Comparison of ENCODE assay signal across 8 mouse cellular contexts in the genomic region with DNA sequence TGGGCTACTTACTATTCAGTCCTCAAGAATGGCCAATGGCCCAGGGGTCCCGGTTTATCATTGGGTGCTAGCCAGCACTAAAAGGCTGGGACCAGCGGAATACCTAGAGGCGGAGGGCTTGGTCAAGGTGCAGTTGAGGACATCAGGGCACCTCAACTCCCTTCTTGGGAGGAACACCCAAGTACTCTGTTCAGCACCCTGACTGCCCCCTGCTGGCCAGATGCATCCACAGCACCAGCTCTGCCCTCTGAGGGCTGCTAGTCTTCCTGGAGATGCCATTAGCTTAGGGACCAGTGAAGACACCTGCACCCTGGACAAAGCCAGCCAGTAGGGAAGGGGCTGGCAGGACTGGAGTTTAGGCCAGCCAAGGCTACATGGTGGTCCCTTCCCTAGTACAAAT. TPM values are rescaled to one million over a fixed set of nuclear protein-coding genes. Genes with fewer than 3 reads are reported as not detected.
DNase-seq lines count a peak whose midpoint lies in the region; ATAC-seq and TF ChIP-seq lines count a peak whose summit lies in the region.

No protein-coding gene starts in this region.

- no peak overlapping the region for H3K9ac ChIP-seq in forebrain, embryonic 12.5 days
- H3K9ac ChIP-seq in heart, postnatal 0 days (replicated peaks; ENCODE audit: low read depth, low read length) = no peak overlapping the region
- no peak overlapping the region for H3K9ac ChIP-seq in lung, embryonic 16.5 days (ENCODE audit: low read length)

- peak; percentile 85 for TF ChIP-seq CTCF in E14TG2a.4 (conservative IDR thresholded peaks at IDR 0.05; ENCODE audit: low read length)
- peak; percentile 69 for TF ChIP-seq CTCF in heart, postnatal 0 days (IDR thresholded peaks at IDR 0.05; ENCODE audit: low read depth)

- no peak for TF ChIP-seq EP300 in heart, postnatal 0 days (IDR thresholded peaks at IDR 0.05; ENCODE audit: low read depth)

- H3K27me3 ChIP-seq in E14TG2a.4 (ENCODE audit: insufficient read depth, low read length) = peaks cover 52% of the 10 kb centered on the region
- H3K27me3 ChIP-seq in forebrain, embryonic 12.5 days = peaks cover 55% of the 10 kb centered on the region
- peaks cover 15% of the 10 kb centered on the region for H3K27me3 ChIP-seq in heart, postnatal 0 days (ENCODE audit: control insufficient read depth, insufficient read depth, low read length)
- no peaks in the 10 kb centered on the region for H3K27me3 ChIP-seq in lung, embryonic 16.5 days (ENCODE audit: control insufficient read depth, insufficient read depth, low read depth, low read length)

- H3K9me3 ChIP-seq in E14TG2a.4 (ENCODE audit: low read length) = no peaks in the 10 kb centered on the region
- H3K9me3 ChIP-seq in forebrain, embryonic 12.5 days = no peaks in the 10 kb centered on the region
- no peaks in the 10 kb centered on the region for H3K9me3 ChIP-seq in heart, postnatal 0 days (replicated peaks; ENCODE audit: control insufficient read depth, low read length)
- no peaks in the 10 kb centered on the region for H3K9me3 ChIP-seq in lung, embryonic 16.5 days (ENCODE audit: control insufficient read depth, low read length)

- no peak for ATAC-seq in forebrain, embryonic 12.5 days (ENCODE audit: low FRiP score)
- ATAC-seq in heart, postnatal 0 days (ENCODE audit: insufficient read depth, low read depth) = no peak
- peak; percentile 24 for ATAC-seq in lung, embryonic 16.5 days (ENCODE audit: low read depth)

- 80% methylated on average over 3 of the region's 3 CpGs for WGBS in forebrain, embryonic 12.5 days
- WGBS in heart, postnatal 0 days = 68% methylated on average over 3 of the region's 3 CpGs
- WGBS in lung, embryonic 16.5 days = 60% methylated on average over 3 of the region's 3 CpGs

- peak; percentile 74 for DNase-seq in brain, adult 2 months (ENCODE audit: low read depth, low spot score)
- peak; percentile 30 for DNase-seq in heart, postnatal 0 days (ENCODE audit: low spot score)
- DNase-seq in layer of hippocampus, adult 11-12 months (ENCODE audit: low spot score) = peak; percentile 82
- peak; percentile 66 for DNase-seq in retina, postnatal 7 days (ENCODE audit: low read depth, low spot score)
- DNase-seq in thymus, postnatal 4 days = peak; percentile 95

- no peak overlapping the region for H3K4me3 ChIP-seq in E14TG2a.4 (replicated peaks; ENCODE audit: low read length)
- peak overlapping the region; percentile 71; the same call in 1 of the 2 replicates for H3K4me3 ChIP-seq in forebrain, embryonic 12.5 days (replicated peaks)
- H3K4me3 ChIP-seq in heart, postnatal 0 days (ENCODE audit: low read depth, low read length) = no peak overlapping the region
- peak overlapping the region; percentile 68 for H3K4me3 ChIP-seq in lung, embryonic 16.5 days (ENCODE audit: low read length)

- H3K4me2 ChIP-seq in forebrain, embryonic 12.5 days = peak overlapping the region; percentile 99
- peak overlapping the region; percentile 99; the same call in 1 of the 2 replicates for H3K4me2 ChIP-seq in heart, postnatal 0 days (ENCODE audit: low read depth, low read length)
- peak overlapping the region; percentile 98 for H3K4me2 ChIP-seq in lung, embryonic 16.5 days (ENCODE audit: low read depth, low read length)

- H3K36me3 ChIP-seq in E14TG2a.4 (ENCODE audit: insufficient read depth, low read length) = no peaks in the 10 kb centered on the region
- H3K36me3 ChIP-seq in forebrain, embryonic 12.5 days (replicated peaks) = no peaks in the 10 kb centered on the region
- H3K36me3 ChIP-seq in heart, postnatal 0 days (replicated peaks; ENCODE audit: control insufficient read depth, insufficient read depth, low read length) = no peaks in the 10 kb centered on the region
- no peaks in the 10 kb centered on the region for H3K36me3 ChIP-seq in lung, embryonic 16.5 days (ENCODE audit: control insufficient read depth, insufficient read depth, low read length)

- peaks cover 42% of the 10 kb centered on the region for H3K4me1 ChIP-seq in E14TG2a.4 (replicated peaks; ENCODE audit: low read depth, low read length)
- H3K4me1 ChIP-seq in forebrain, embryonic 12.5 days = peaks cover 35% of the 10 kb centered on the region
- peaks cover 12% of the 10 kb centered on the region; the same call in 1 of the 2 replicates for H3K4me1 ChIP-seq in heart, postnatal 0 days (ENCODE audit: control insufficient read depth, insufficient read depth)
- peaks cover 41% of the 10 kb centered on the region for H3K4me1 ChIP-seq in lung, embryonic 16.5 days (replicated peaks; ENCODE audit: control insufficient read depth, insufficient read depth, low read length)

- H3K27ac ChIP-seq in forebrain, embryonic 12.5 days = no peak overlapping the region
- H3K27ac ChIP-seq in heart, postnatal 0 days (ENCODE audit: low read depth) = no peak overlapping the region
- H3K27ac ChIP-seq in lung, embryonic 16.5 days (ENCODE audit: low read length) = peak overlapping the region; percentile 77

RNA-seq across cellular contexts. Expression of gene Sorcs2, which starts 1.9 kb away (rescaled TPM):
- 10.4 and 11.0 TPM in 2 replicates for polyA plus RNA-seq in forebrain, embryonic 12.5 days (2016; fragmentation: Nextera tagmentation; extraction: Ambion mirVana)
- 19.2 and 32.6 TPM in 2 replicates for total RNA-seq in heart, postnatal 0 days (2014; rRNA removed; ENCODE audit: low replicate concordance)
- polyA plus RNA-seq in heart, postnatal 0 days (2015; fragmentation: Nextera tagmentation; extraction: Ambion mirVana) = 3.3 and 3.7 TPM in 2 replicates
- 20.6 and 21.8 TPM in 2 replicates for polyA plus RNA-seq in lung, embryonic 16.5 days (2015; fragmentation: Nextera tagmentation; extraction: Ambion mirVana)

Comparison
In these comparisons a context has a peak if more than half of its experiments do, and no peak if none do; other contexts are left out.
1. H3K4me3 ChIP-seq: peak in forebrain, embryonic 12.5 days (single experiment) and lung, embryonic 16.5 days (single experiment); none in E14TG2a.4 (single experiment) and heart, postnatal 0 days (single experiment).
2. DNase-seq: peak in every context shown above with its lines; median percentile 95 in thymus, postnatal 4 days; 82 in layer of hippocampus, adult 11-12 months; 74 in brain, adult 2 months; 66 in retina, postnatal 7 days; 30 in heart, postnatal 0 days.
3. Peak in every context shown above with its lines, with median percentiles within 50 percentile points of each other: H3K4me2 ChIP-seq.